Mouse (Mus musculus) brain, embryonic 18.5 days (tissue): ENCODE measurements around the gene Meis2.

Experiments
- DNase-seq: peaks from one replicate; pipeline ENCODE4 v3.0.0-alpha.2; 2012; ENCODE audit warnings: low read depth, low spot score

Gene Meis2

DNA sequence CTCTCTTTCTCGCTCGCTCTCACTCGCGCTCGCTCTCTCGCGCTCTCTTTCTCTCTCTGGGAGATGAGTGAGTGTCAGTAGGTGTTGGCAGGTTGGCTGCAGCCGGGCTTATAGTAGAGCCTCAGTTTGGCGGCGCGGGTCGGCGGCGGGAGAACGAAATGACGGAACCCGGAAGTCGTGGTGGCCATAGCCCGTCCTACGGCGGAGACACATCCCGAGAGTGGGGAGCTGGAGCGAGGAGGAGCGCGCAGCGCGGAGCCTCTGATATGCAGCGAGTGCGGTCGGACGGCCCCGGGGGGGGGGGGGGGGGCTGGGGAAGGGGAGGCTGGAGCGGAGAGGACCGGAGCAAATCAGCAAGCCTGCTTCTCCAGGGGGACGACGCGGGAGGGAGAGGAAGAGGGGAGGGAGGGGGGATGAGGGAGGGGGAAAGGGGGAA lies at the start of gene Meis2:
Gene Meis2, minus strand, starts transcription at position 270 of the 436 bp plus-strand sequence.
- no peak for DNase-seq

- DNase-seq, result no peak
Observed at GRCm38 (mm10) chr2:116106194-116106593, 40.6 kb upstream of the Meis2 start.

DNA sequence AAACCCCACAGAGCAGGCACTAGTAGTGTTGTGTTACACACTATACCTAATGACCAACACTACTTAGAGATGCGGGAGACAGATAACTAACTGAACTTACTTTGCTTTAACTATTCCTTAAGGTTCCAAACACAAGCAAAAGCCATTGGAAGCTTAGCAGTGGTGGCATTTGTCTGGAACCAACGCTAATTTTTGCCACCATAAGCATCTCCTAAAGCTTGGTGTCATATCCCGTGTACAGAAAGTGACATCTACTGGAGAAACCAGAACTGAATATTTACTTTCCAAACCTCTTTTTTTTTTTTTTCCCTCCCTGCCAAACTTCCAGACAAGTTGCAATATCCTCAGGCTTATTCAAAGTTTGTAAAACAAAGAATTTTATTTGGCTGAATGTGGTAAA lies 39.5 kb upstream of the Meis2 start:
- no peak for DNase-seq

GRCm38 (mm10) chr2:116103411-116103996 lies 37.9 kb upstream of the Meis2 start:
- no peak for DNase-seq

DNA sequence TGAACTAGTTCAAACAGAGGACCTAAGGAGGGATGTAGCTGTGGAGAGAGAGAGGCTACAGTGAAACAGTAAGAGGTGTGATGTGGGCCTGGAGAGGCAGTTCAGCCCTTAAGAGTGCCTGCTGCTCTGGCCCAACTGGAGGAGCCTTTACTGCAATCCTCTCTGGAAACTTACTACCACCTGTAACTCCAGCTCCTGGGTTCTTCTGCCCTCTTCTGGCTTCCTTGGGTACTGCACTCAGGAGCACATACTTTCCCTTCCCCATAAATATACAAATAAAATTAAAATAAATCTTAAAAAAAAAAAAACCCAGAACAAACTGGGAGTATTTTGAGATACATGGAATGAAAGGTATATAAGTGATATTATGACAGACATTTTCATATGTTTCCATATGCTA lies 35.6 kb upstream of the Meis2 start:
- DNase-seq, result no peak

GRCm38 (mm10) chr2:116080961-116081360 lies 15.3 kb upstream of the Meis2 start:
- DNase-seq, result no peak

DNA sequence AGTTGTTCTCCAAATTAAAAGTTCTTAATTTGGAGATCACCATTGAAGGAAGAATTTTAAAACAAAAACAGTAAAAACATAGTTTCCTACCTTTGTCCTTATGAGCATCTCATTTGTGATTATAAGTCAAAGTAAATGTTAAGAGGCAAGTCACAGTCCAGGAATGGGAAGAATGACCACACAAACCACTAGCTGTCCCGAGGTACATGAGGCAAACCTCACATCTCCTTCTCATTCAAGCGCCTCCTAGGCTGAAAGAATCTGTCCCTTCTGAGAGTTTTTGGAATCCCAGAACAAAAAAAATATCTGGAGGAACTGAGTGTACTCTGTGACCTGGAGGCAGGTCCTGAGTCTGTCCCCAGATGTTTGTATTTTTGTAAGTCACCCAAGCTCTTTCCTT lies 13.2 kb upstream of the Meis2 start:
- no peak for DNase-seq

DNA sequence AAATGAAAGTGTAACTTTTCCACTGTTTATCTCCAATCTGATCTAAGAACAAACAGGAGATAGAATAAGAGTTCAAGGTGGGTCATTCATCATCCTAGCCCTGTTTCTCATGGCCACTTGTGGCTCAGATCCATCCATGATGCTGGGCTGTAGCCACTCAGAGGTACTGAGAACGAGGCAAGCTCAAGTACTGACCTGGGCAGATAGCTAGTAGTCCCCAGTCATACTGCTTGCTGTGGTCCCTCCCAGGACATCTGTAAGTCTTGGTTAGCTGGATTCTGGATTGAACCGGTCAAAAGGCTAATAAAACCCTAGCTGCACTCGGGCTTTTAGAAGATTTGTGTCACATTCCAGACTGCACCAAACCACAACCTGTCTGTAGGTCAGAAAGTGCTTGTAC lies 12.1 kb upstream of the Meis2 start:
- no peak for DNase-seq

DNA sequence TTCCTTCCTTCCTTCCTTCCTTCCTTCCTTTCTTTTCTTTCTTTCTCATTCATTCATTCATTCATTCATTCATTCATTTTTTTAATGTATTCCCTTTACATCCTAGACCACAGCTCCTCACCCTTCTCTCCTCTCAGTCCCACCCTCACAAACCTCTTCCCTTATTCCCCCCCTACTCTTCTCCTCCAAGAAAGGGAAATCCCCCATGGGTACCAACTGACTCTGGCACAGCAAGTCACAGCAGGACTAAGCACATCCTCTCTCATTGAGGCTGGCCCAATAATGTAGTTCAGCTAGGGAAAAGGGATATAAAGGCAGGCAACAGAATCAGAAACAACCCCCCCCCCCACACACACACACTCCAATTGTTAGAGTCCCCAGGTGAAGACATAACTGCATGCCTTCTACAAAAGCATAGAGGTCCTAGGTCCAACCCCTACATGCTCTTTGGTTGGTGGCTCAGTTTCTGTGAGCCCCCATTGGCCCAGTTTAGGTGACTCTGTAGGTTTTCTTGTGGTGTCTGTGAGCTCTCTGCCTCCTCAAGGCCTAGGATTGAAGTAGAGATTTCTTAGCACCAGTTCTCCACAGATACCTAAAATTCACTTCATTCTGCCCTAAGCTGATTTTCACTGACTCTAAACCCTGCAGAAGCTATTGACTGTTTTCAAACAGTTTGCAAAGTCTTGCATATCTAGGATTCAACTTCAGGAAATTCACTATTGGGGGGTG lies 11.3 kb upstream of the Meis2 start:
- no peak for DNase-seq

DNA sequence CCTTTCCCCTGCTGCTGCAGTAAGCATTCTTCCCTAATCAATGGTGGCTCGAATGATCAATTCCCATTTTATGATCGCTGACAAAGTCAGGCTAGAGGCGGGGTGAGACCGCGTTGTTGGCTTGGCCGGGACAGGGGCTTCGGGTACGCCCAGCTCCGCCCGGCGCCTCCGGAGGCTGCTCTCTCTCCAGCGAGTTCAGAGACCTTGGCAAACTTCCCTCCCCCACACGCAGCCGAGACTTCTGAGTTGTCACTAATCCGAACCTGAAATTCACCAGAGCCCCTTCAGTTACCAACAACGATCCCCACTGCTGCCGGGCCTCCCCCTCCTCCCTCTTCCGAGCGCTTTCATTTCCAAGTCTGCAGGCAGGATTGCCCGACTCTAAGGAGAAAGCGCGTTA lies 10.3 kb upstream of the Meis2 start:
- peak; percentile 57 for DNase-seq

DNA sequence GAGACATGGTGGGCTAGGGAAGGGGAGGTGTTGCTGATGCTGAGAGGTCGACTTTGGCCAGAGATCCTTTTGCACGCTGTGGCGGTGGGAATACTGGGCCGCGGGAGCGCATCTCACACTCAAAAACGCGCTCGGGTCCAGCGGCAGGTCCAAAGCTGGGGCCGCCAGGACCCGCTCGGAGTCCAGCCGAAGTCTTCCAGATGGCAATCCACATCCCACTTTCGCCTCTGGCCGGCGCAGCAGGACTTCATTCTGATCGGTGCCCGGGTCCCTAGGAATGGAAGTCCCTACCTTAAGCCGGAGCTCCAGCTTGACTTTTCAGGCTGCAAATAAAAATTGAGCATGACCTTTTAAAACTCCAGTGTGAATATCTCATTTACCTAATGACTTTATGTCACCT lies 9.8 kb upstream of the Meis2 start:
- no peak for DNase-seq

- DNase-seq, result no peak
Observed at GRCm38 (mm10) chr2:116074726-116075440, 9.2 kb upstream of the Meis2 start.

- DNase-seq, result no peak
Observed at GRCm38 (mm10) chr2:116074061-116074460, 8.4 kb upstream of the Meis2 start.

DNA sequence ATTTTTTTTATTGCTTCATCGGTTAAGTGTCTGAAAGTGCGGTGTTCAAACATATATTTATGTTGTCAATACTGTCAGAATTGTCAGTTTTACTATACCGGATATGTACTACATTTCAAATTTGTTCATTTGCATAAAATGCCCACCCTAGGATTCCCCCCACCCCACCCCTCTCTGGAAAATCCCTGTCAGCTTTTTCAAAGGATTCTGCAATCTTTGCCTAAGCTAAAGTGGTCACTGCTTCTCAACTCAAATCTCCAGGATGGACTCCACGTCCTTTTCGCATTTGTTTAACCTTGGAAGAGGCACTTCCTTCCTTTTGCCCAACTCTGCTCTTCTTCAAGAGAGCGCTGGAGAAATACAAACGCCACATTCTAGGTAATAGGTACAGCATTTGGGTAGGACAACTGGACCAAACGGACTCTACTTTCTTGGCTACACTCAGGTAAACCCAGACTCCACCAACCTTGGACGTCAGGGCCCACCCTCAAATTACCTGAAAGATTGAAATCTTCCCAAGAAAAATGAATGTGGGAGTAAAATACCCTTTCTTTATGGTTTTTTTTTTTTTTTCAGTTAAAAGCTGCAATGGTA lies 7.8 kb upstream of the Meis2 start:
- no peak for DNase-seq

GRCm38 (mm10) chr2:116072706-116073105 lies 7.1 kb upstream of the Meis2 start:
- no peak for DNase-seq

DNA sequence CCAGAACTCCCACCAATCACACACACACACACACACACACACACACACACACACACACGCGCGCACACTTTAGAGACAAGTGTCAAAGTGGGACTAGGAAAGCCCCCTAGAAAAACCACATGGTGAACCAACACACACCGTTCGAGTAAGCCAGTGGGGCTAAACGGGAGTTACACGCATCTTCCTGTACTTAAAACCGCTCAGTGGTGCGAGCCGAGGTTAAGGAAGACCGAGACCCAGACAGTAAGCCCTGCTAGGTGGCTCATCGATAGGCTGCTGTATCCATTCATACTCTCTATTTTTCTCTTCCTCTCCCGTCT lies 6.6 kb upstream of the Meis2 start:
- DNase-seq, result no peak

DNA sequence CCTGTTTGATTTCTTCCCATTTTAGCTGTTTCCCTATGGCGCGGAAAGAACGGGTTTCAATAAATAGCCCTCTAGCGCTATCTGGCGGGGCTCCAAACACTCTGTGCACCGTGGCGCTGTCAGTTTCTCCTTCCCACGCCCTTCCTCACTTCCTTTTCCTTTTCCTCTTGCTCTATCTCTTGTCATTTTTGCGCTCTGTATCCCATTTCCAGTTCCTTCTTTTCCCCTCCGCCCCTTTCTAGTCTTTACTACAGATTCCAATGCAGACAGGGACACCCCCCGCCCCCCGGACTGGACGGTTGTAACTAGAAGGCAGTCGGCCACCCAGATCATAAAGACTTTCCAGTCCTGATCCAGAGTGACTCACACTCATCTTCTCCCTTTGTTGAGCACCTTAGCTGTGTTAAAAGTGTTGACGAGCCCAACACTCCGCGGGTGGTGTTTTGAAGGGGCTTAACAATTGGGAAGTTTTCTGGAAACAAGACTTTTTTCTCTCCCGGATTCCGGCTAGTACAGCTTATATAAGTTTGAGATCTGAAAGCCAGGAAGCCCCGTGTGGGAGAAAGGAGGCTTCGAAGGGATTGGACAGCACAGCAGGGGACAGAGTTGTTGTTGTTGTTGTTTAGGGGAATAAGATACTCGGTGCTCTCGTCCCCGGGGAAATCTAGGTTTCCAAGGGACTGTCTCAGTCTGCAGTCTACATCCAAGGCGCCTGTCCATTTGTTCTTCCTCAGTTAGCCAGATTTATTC lies 6.1 kb upstream of the Meis2 start:
- no peak for DNase-seq

GRCm38 (mm10) chr2:116070614-116071425 lies 5.2 kb upstream of the Meis2 start:
- no peak for DNase-seq

DNA sequence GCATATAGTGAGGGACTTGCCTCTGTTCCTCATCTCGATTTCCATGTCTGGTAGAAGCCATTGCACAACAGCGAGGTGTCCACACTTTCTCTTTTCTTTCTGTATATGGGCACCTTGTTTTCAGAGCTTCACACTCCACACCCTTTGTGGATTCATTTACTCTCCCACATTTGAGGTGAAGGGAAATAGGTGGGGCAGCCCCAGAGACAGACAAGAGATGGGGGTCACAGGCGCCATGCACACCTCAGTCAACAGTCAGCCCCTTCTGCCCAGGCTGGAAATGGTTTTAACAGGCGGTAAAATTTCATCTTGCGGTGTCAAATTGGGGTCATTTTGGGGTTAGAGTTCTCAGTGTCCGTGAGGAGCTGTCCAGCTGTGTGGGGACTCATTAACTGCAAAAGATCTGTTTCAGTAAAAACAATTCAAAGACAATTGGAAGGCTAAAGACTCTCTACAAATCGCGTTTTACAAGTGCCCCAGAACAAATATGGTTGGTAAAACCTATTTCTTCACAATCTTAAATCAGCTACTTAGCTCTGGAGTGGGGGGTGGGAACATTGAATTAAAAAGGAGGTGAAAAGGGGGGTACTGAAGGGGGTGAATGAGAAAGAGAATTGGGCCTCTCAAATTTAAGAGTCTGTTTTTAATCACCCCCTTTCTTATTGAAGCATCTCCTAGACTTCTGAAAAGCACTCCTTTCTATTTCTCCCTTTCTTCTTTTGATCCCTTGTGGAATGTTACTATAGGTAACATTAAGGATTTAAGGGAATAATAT lies 4.0 kb upstream of the Meis2 start:
- no peak for DNase-seq

- no peak for DNase-seq
Observed at GRCm38 (mm10) chr2:116068901-116069300, 3.3 kb upstream of the Meis2 start.
